Mouse (Mus musculus): ENCODE data around the gene Krtap12-1.

- no peak for TF ChIP-seq POLR2A (IDR thresholded peaks at IDR 0.05; ENCODE audit: borderline replicate concordance, extremely low read depth, low read depth, low read length)
- TF ChIP-seq CTCF (IDR thresholded peaks at IDR 0.05; ENCODE audit: insufficient read depth, low read length): no peak
These were observed 37.4 kb upstream of the Krtap12-1 start for GRCm38 (mm10) chr10:77682994-77683393.

Measured in lung, adult 2 months (tissue).